Mouse (Mus musculus): ENCODE measurements around the gene Hist1h2bl.
"Not testable (repeated sequence)": the region's sequence is repeated elsewhere in the genome, so short reads cannot be mapped to it uniquely, and the experiment has no call there.

Gene Hist1h2bl

GRCm38 (mm10) chr13:21734010-21734905, 18.3 kb upstream of the Hist1h2bl start:
- Histone ChIP-seq H3K27me3 (ENCODE audit: control insufficient read depth, insufficient read depth, low read length, poor library complexity, severe bottlenecking) (no peaks in the 10 kb centered on the region), H3K36me3 (ENCODE audit: control insufficient read depth, insufficient read depth, low read length, poor library complexity, severe bottlenecking) (no peaks in the 10 kb centered on the region)
- peak; percentile 91 for DNase-seq (ENCODE audit: low read depth, low spot score)

- no peak for DNase-seq (ENCODE audit: low read depth, low spot score)
- H3K27me3 ChIP-seq (ENCODE audit: control insufficient read depth, insufficient read depth, low read length, poor library complexity, severe bottlenecking): no peaks in the 10 kb centered on the region
- H3K36me3 ChIP-seq (ENCODE audit: control insufficient read depth, insufficient read depth, low read length, poor library complexity, severe bottlenecking): no peaks in the 10 kb centered on the region
These were observed 17.5 kb upstream of the Hist1h2bl start for GRCm38 (mm10) chr13:21733466-21733865.

- Histone ChIP-seq H3K36me3 (ENCODE audit: control insufficient read depth, insufficient read depth, low read length, poor library complexity, severe bottlenecking) (no peaks in the 10 kb centered on the region), H3K27me3 (ENCODE audit: control insufficient read depth, insufficient read depth, low read length, poor library complexity, severe bottlenecking) (no peaks in the 10 kb centered on the region)
- no peak for DNase-seq (ENCODE audit: low read depth, low spot score)
These were observed 13.6 kb upstream of the Hist1h2bl start for GRCm38 (mm10) chr13:21729544-21729943.

GRCm38 (mm10) chr13:21727948-21728572, 12.1 kb upstream of the Hist1h2bl start:
- no peak for DNase-seq (ENCODE audit: low read depth, low spot score)
- Histone ChIP-seq H3K27me3 (ENCODE audit: control insufficient read depth, insufficient read depth, low read length, poor library complexity, severe bottlenecking) (no peaks in the 10 kb centered on the region), H3K36me3 (ENCODE audit: control insufficient read depth, insufficient read depth, low read length, poor library complexity, severe bottlenecking) (no peaks in the 10 kb centered on the region)

GRCm38 (mm10) chr13:21722993-21723836, 7.3 kb upstream of the Hist1h2bl start:
- peak; percentile 39 for DNase-seq (ENCODE audit: low read depth, low spot score)
- no peaks in the 10 kb centered on the region for H3K27me3 ChIP-seq (ENCODE audit: control insufficient read depth, insufficient read depth, low read length, poor library complexity, severe bottlenecking)

GRCm38 (mm10) chr13:21722373-21722925, 6.5 kb upstream of the Hist1h2bl start:
- H3K36me3 ChIP-seq (ENCODE audit: control insufficient read depth, insufficient read depth, low read length, poor library complexity, severe bottlenecking): no peaks in the 10 kb centered on the region
- no peak for DNase-seq (ENCODE audit: low read depth, low spot score)
- H3K27me3 ChIP-seq (ENCODE audit: control insufficient read depth, insufficient read depth, low read length, poor library complexity, severe bottlenecking): no peaks in the 10 kb centered on the region

More at GRCm38 (mm10) chr13:21722993-21723836, 7.3 kb upstream of the Hist1h2bl start:
- no peaks in the 10 kb centered on the region for H3K36me3 ChIP-seq (ENCODE audit: control insufficient read depth, insufficient read depth, low read length, poor library complexity, severe bottlenecking)

- not testable (repeated sequence) for H3K27me3 ChIP-seq (ENCODE audit: control insufficient read depth, insufficient read depth, low read length, poor library complexity, severe bottlenecking); H3K36me3 ChIP-seq (ENCODE audit: control insufficient read depth, insufficient read depth, low read length, poor library complexity, severe bottlenecking)
- DNase-seq (ENCODE audit: low read depth, low spot score): peak; percentile 92
These were observed 5.9 kb upstream of the Hist1h2bl start, which contains the start of gene Hist1h2bm for GRCm38 (mm10) chr13:21721757-21722372. Gene Hist1h2bm, plus strand, starts transcription at chr13:21722044.

GRCm38 (mm10) chr13:21721107-21721756, 5.3 kb upstream of the Hist1h2bl start:
- DNase-seq (ENCODE audit: low read depth, low spot score): peak; percentile 16
- H3K27me3 ChIP-seq (ENCODE audit: control insufficient read depth, insufficient read depth, low read length, poor library complexity, severe bottlenecking); H3K36me3 ChIP-seq (ENCODE audit: control insufficient read depth, insufficient read depth, low read length, poor library complexity, severe bottlenecking): not testable (repeated sequence)

GRCm38 (mm10) chr13:21718381-21719080, 2.6 kb upstream of the Hist1h2bl start:
- DNase-seq (ENCODE audit: low read depth, low spot score): no peak
- no peaks in the 10 kb centered on the region for H3K27me3 ChIP-seq (ENCODE audit: control insufficient read depth, insufficient read depth, low read length, poor library complexity, severe bottlenecking)
- no peaks in the 10 kb centered on the region for H3K36me3 ChIP-seq (ENCODE audit: control insufficient read depth, insufficient read depth, low read length, poor library complexity, severe bottlenecking)

GRCm38 (mm10) chr13:21717397-21718357, 1.7 kb upstream of the Hist1h2bl start, which contains the start of gene Hist1h3h:
Gene Hist1h3h, plus strand, starts transcription at chr13:21717659.
- H3K36me3 ChIP-seq (ENCODE audit: control insufficient read depth, insufficient read depth, low read length, poor library complexity, severe bottlenecking); H3K27me3 ChIP-seq (ENCODE audit: control insufficient read depth, insufficient read depth, low read length, poor library complexity, severe bottlenecking): not testable (repeated sequence)
- peak; percentile 94 for DNase-seq (ENCODE audit: low read depth, low spot score)

GRCm38 (mm10) chr13:21716540-21717391, 823 bp upstream of the Hist1h2bl start:
- DNase-seq (ENCODE audit: low read depth, low spot score): peak; percentile 79
- not testable (repeated sequence) for H3K36me3 ChIP-seq (ENCODE audit: control insufficient read depth, insufficient read depth, low read length, poor library complexity, severe bottlenecking); H3K27me3 ChIP-seq (ENCODE audit: control insufficient read depth, insufficient read depth, low read length, poor library complexity, severe bottlenecking)
